In the genomic region with DNA sequence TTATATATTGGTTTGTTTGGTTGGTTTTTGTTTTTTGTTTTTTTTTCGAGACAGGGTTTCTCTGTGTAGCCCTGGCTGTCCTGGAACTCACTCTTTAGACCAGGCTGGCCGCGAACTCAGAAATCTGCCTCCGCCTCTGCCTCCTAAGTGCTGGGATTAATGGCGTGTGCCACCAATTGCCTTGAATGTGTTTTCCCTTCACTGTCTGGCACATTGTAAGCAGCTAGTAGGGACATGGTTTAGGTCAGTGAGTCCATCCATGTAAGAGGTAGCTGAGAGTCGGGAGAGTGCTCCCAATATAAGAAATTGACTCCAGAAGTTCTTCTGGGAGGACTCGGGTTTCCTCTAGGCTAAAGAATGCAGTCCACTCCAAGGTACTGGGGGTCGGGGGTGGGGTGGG, we compare ENCODE assay signal across 8 mouse cellular contexts. TPM values are rescaled to one million over a fixed set of nuclear protein-coding genes. Genes with fewer than 3 reads are reported as not detected.
DNase-seq lines count a peak whose midpoint lies in the region; ATAC-seq lines count a peak whose summit lies in the region.

No protein-coding gene starts in this region.

- 21% methylated on average over 8 of the region's 8 CpGs for WGBS in lung, embryonic 15.5 days
- WGBS in limb, embryonic 10.5 days = 27% methylated on average over 8 of the region's 8 CpGs
- WGBS in stomach, embryonic 14.5 days = 28% methylated on average over 8 of the region's 8 CpGs

- no peaks in the 10 kb centered on the region for H3K27me3 ChIP-seq in lung, embryonic 15.5 days
- H3K27me3 ChIP-seq in limb, embryonic 10.5 days (ENCODE audit: low read depth, poor library complexity, severe bottlenecking) = no peaks in the 10 kb centered on the region
- no peaks in the 10 kb centered on the region for H3K27me3 ChIP-seq in stomach, embryonic 14.5 days (ENCODE audit: control insufficient read depth, insufficient read depth, low read length)

- H3K27ac ChIP-seq in lung, embryonic 15.5 days = no peak overlapping the region
- H3K27ac ChIP-seq in limb, embryonic 10.5 days = peak overlapping the region; percentile 96
- no peak overlapping the region for H3K27ac ChIP-seq in stomach, embryonic 14.5 days (ENCODE audit: low read length)

- peak overlapping the region; percentile 94 for H3K4me3 ChIP-seq in lung, embryonic 15.5 days
- peak overlapping the region; percentile 67 for H3K4me3 ChIP-seq in limb, embryonic 10.5 days
- peak overlapping the region; percentile 67 for H3K4me3 ChIP-seq in stomach, embryonic 14.5 days (ENCODE audit: low read depth, low read length)

- DNase-seq in cerebellum, adult 11 months = peak; percentile 32
- DNase-seq in cerebellum, postnatal 36 days = no peak
- DNase-seq in lung, postnatal 14 days = no peak
- no peak for DNase-seq in limb, embryonic 10.5 days (ENCODE audit: low spot score)
- DNase-seq in spleen, postnatal 36 days (ENCODE audit: low spot score in 2 of 2) = no peak
- no peak for DNase-seq in gastrocnemius, postnatal 25 days

- peak overlapping the region; percentile 86 for H3K9ac ChIP-seq in lung, embryonic 15.5 days
- no peak overlapping the region for H3K9ac ChIP-seq in stomach, embryonic 14.5 days (replicated peaks; ENCODE audit: low read depth, low read length)

- ATAC-seq in lung, embryonic 15.5 days (ENCODE audit: borderline replicate concordance, extremely low read depth, low FRiP score, low TSS enrichment) = no peak
- no peak for ATAC-seq in stomach, embryonic 14.5 days (ENCODE audit: insufficient number of reproducible peaks, insufficient read depth, low FRiP score, low read depth)

- H3K9me3 ChIP-seq in lung, embryonic 15.5 days = no peaks in the 10 kb centered on the region
- no peaks in the 10 kb centered on the region for H3K9me3 ChIP-seq in limb, embryonic 10.5 days (replicated peaks)
- no peaks in the 10 kb centered on the region for H3K9me3 ChIP-seq in stomach, embryonic 14.5 days (ENCODE audit: control insufficient read depth, low read depth, low read length)

- peak overlapping the region; percentile 92 for H3K4me2 ChIP-seq in lung, embryonic 15.5 days
- peak overlapping the region; percentile 29; the same call in 1 of the 2 replicates for H3K4me2 ChIP-seq in stomach, embryonic 14.5 days (replicated peaks; ENCODE audit: low read depth, low read length)

- H3K4me1 ChIP-seq in lung, embryonic 15.5 days = peaks cover 45% of the 10 kb centered on the region
- H3K4me1 ChIP-seq in limb, embryonic 10.5 days = peaks cover 45% of the 10 kb centered on the region
- peaks cover 20% of the 10 kb centered on the region for H3K4me1 ChIP-seq in stomach, embryonic 14.5 days (ENCODE audit: control insufficient read depth, insufficient read depth, low read length)

- peaks cover 2% of the 10 kb centered on the region; the same call in 1 of the 2 replicates for H3K36me3 ChIP-seq in lung, embryonic 15.5 days
- peaks cover 24% of the 10 kb centered on the region for H3K36me3 ChIP-seq in limb, embryonic 10.5 days
- H3K36me3 ChIP-seq in stomach, embryonic 14.5 days (ENCODE audit: control insufficient read depth, insufficient read depth, low read length) = peaks cover 4% of the 10 kb centered on the region

RNA-seq across cellular contexts. Expression of gene Thap11, which starts 0.6 kb away (rescaled TPM):
- 67.9 and 68.2 TPM in 2 replicates for polyA plus RNA-seq in lung, embryonic 15.5 days (2015; fragmentation: Nextera tagmentation; extraction: Ambion mirVana)
- 85.7 and 90.8 TPM in 2 replicates for polyA plus RNA-seq in limb, embryonic 10.5 days (2016; fragmentation: Nextera tagmentation; extraction: Ambion mirVana)
- polyA plus RNA-seq in stomach, embryonic 14.5 days (2014; fragmentation: Nextera tagmentation; extraction: Ambion mirVana) = 51.4 and 56.4 TPM in 2 replicates
- total RNA-seq in gastrocnemius, postnatal 25 days (2021) = 10 to 100 TPM; 19.3 to 19.5 TPM

RNA-seq across cellular contexts. Expression of gene Cenpt, which starts 1.2 kb away (rescaled TPM):
- polyA plus RNA-seq in lung, embryonic 15.5 days (2015; fragmentation: Nextera tagmentation; extraction: Ambion mirVana) = 45.2 and 45.4 TPM in 2 replicates
- polyA plus RNA-seq in limb, embryonic 10.5 days (2016; fragmentation: Nextera tagmentation; extraction: Ambion mirVana) = 45.6 and 49.0 TPM in 2 replicates
- polyA plus RNA-seq in stomach, embryonic 14.5 days (2014; fragmentation: Nextera tagmentation; extraction: Ambion mirVana) = 47.2 and 52.3 TPM in 2 replicates
- 1 to 10 TPM; 1.2 to 1.7 TPM for total RNA-seq in gastrocnemius, postnatal 25 days (2021)

RNA-seq across cellular contexts. Expression of gene Nutf2, which starts 6.1 kb away (rescaled TPM):
- polyA plus RNA-seq in lung, embryonic 15.5 days (2015; fragmentation: Nextera tagmentation; extraction: Ambion mirVana) = 231 and 277 TPM in 2 replicates
- polyA plus RNA-seq in limb, embryonic 10.5 days (2016; fragmentation: Nextera tagmentation; extraction: Ambion mirVana) = 379 and 438 TPM in 2 replicates
- 265 and 276 TPM in 2 replicates for polyA plus RNA-seq in stomach, embryonic 14.5 days (2014; fragmentation: Nextera tagmentation; extraction: Ambion mirVana)
- total RNA-seq in gastrocnemius, postnatal 25 days (2021) = 10 to 100 TPM; 47.7 to 79.5 TPM

RNA-seq across cellular contexts. Expression of gene Edc4, which starts 26.4 kb away (rescaled TPM):
- 46.5 and 50.6 TPM in 2 replicates for polyA plus RNA-seq in lung, embryonic 15.5 days (2015; fragmentation: Nextera tagmentation; extraction: Ambion mirVana)
- polyA plus RNA-seq in limb, embryonic 10.5 days (2016; fragmentation: Nextera tagmentation; extraction: Ambion mirVana) = 75.1 and 76.6 TPM in 2 replicates
- 34.4 and 36.9 TPM in 2 replicates for polyA plus RNA-seq in stomach, embryonic 14.5 days (2014; fragmentation: Nextera tagmentation; extraction: Ambion mirVana)
- total RNA-seq in gastrocnemius, postnatal 25 days (2021) = 10 to 100 TPM; 17.5 to 18.4 TPM

RNA-seq across cellular contexts. Expression of gene Tsnaxip1, which starts 26.8 kb away (rescaled TPM):
- polyA plus RNA-seq in lung, embryonic 15.5 days (2015; fragmentation: Nextera tagmentation; extraction: Ambion mirVana) = 1.3 and 1.5 TPM in 2 replicates
- 0.10 and 0.14 TPM in 2 replicates for polyA plus RNA-seq in limb, embryonic 10.5 days (2016; fragmentation: Nextera tagmentation; extraction: Ambion mirVana)
- 0.30 TPM in 1 of 2 replicates, not detected in the other for polyA plus RNA-seq in stomach, embryonic 14.5 days (2014; fragmentation: Nextera tagmentation; extraction: Ambion mirVana)
- total RNA-seq in gastrocnemius, postnatal 25 days (2021) = not detected
